Mouse (Mus musculus): ENCODE data around the gene Tceanc2. TPM values are rescaled to one million over a fixed set of nuclear protein-coding genes. Genes with fewer than 3 reads are reported as not detected.

Tceanc2 gene
- polyA plus RNA-seq, 1 experiment from 2014 or later, result 16.5 TPM

- WGBS, result 88% methylated on average over 5 of the region's 5 CpGs
- H3K9me3 ChIP-seq (ENCODE audit: control insufficient read depth, low read length), result no peaks in the 10 kb centered on the region
- no peak for ATAC-seq
- no peaks in the 10 kb centered on the region for H3K27me3 ChIP-seq (replicated peaks; ENCODE audit: control insufficient read depth, insufficient read depth, low read length)
- no peak overlapping the region for H3K4me3 ChIP-seq (ENCODE audit: low read length)
- no peak overlapping the region for H3K4me2 ChIP-seq (ENCODE audit: low read length)
- H3K4me1 ChIP-seq (ENCODE audit: control insufficient read depth, insufficient read depth, low read depth, low read length), result no peaks in the 10 kb centered on the region
- H3K36me3 ChIP-seq (ENCODE audit: control insufficient read depth, insufficient read depth, low read length), result peaks cover 4% of the 10 kb centered on the region; the same call in 1 of the 2 replicates
- H3K9ac ChIP-seq (ENCODE audit: low read depth, low read length), result no peak overlapping the region
- no peak overlapping the region for H3K27ac ChIP-seq (ENCODE audit: low read depth, low read length)
Observed at GRCm38 (mm10) chr4:107210483-107211097, 31.7 kb upstream of the Tceanc2 start.

DNA sequence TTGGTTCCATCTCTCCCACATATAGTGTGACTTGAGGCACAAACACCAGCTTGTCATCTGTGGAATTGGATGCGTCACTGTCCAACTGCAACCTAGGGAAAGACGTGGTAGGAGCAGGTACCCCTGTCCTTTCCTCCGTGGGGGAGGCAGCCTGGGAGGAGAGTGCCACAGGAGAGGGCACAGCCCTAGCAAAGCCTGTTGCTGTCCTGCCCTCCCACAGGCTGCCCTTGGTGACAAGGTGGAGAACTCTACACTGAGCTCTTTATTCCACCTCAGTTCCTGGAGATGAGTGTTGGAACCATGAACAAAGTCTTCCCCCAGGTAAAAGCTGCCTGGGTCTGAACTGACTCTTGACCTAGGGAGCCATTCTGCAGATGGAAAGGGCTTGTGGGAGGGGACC is 30.0 kb upstream of the Tceanc2 start, which contains the start of gene Ldlrad1:
Gene Ldlrad1 (plus strand): TSS at position 301 of the 400 bp plus-strand sequence.
- H3K9ac ChIP-seq (ENCODE audit: low read depth, low read length), result no peak within 1 kb of the TSS
- no peaks in the 10 kb centered on the region for H3K27me3 ChIP-seq (replicated peaks; ENCODE audit: control insufficient read depth, insufficient read depth, low read length)
- H3K9me3 ChIP-seq (ENCODE audit: control insufficient read depth, low read length), result no peaks in the 10 kb centered on the region
- no peak within 1 kb of the TSS for H3K4me2 ChIP-seq (ENCODE audit: low read length)
- no peak within 1 kb of the TSS for H3K27ac ChIP-seq (ENCODE audit: low read depth, low read length)
- no peak for ATAC-seq
- no peak within 1 kb of the TSS for H3K4me3 ChIP-seq (ENCODE audit: low read length)
- H3K36me3 ChIP-seq (ENCODE audit: control insufficient read depth, insufficient read depth, low read length), result peaks cover 7% of the 10 kb centered on the region
- WGBS, result 94% methylated on average over 3 of the region's 3 CpGs
- H3K4me1 ChIP-seq (ENCODE audit: control insufficient read depth, insufficient read depth, low read depth, low read length), result no peaks in the 10 kb centered on the region

- peaks cover 17% of the 10 kb centered on the region for H3K36me3 ChIP-seq (ENCODE audit: control insufficient read depth, insufficient read depth, low read length)
- H3K4me1 ChIP-seq (ENCODE audit: control insufficient read depth, insufficient read depth, low read depth, low read length), result no peaks in the 10 kb centered on the region
- H3K4me2 ChIP-seq (ENCODE audit: low read length), result no peak overlapping the region
- H3K27ac ChIP-seq (ENCODE audit: low read depth, low read length), result no peak overlapping the region
- no peak for ATAC-seq
- no peaks in the 10 kb centered on the region for H3K27me3 ChIP-seq (replicated peaks; ENCODE audit: control insufficient read depth, insufficient read depth, low read length)
- H3K4me3 ChIP-seq (ENCODE audit: low read length), result no peak overlapping the region
- no peak overlapping the region for H3K9ac ChIP-seq (ENCODE audit: low read depth, low read length)
- H3K9me3 ChIP-seq (ENCODE audit: control insufficient read depth, low read length), result no peaks in the 10 kb centered on the region
- 98% methylated on average over 2 of the region's 2 CpGs for WGBS
Observed at GRCm38 (mm10) chr4:107207016-107207415, 28.1 kb upstream of the Tceanc2 start.

DNA sequence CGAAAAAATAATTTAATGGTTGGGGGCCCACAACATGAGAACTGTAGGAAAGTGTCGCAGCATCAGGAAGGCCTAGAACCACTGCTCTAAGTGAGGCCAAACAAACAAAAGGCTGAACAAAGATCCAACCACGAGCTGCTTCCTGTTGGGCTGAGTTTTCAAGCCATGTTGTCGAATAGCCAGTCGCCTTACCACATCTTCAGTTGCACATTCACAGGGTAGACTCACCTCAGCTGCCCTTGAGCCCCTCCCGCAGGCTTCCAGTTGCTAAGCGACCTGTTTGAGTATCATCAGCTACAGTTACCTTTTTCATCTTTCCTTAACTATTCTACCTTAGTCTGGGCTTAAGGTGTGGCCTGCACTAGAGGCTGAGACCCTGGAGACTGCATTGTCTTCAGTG is 24.1 kb upstream of the Tceanc2 start:
- no peak overlapping the region for H3K9ac ChIP-seq (ENCODE audit: low read depth, low read length)
- no peak overlapping the region for H3K4me2 ChIP-seq (ENCODE audit: low read length)
- 90% methylated on average over 7 of the region's 7 CpGs for WGBS
- no peaks in the 10 kb centered on the region for H3K4me1 ChIP-seq (ENCODE audit: control insufficient read depth, insufficient read depth, low read depth, low read length)
- peaks cover 42% of the 10 kb centered on the region for H3K36me3 ChIP-seq (ENCODE audit: control insufficient read depth, insufficient read depth, low read length)
- no peak overlapping the region for H3K27ac ChIP-seq (ENCODE audit: low read depth, low read length)
- H3K4me3 ChIP-seq (ENCODE audit: low read length), result no peak overlapping the region
- no peaks in the 10 kb centered on the region for H3K27me3 ChIP-seq (replicated peaks; ENCODE audit: control insufficient read depth, insufficient read depth, low read length)
- ATAC-seq, result no peak
- H3K9me3 ChIP-seq (ENCODE audit: control insufficient read depth, low read length), result no peaks in the 10 kb centered on the region

- peaks cover 45% of the 10 kb centered on the region for H3K36me3 ChIP-seq (ENCODE audit: control insufficient read depth, insufficient read depth, low read length)
- H3K9ac ChIP-seq (ENCODE audit: low read depth, low read length), result no peak overlapping the region
- no peak overlapping the region for H3K27ac ChIP-seq (ENCODE audit: low read depth, low read length)
- H3K9me3 ChIP-seq (ENCODE audit: control insufficient read depth, low read length), result no peaks in the 10 kb centered on the region
- H3K27me3 ChIP-seq (replicated peaks; ENCODE audit: control insufficient read depth, insufficient read depth, low read length), result no peaks in the 10 kb centered on the region
- H3K4me1 ChIP-seq (ENCODE audit: control insufficient read depth, insufficient read depth, low read depth, low read length), result no peaks in the 10 kb centered on the region
- no peak overlapping the region for H3K4me2 ChIP-seq (ENCODE audit: low read length)
- no peak overlapping the region for H3K4me3 ChIP-seq (ENCODE audit: low read length)
- no peak for ATAC-seq
- WGBS, result 96% methylated on average over 3 of the region's 3 CpGs
Observed at GRCm38 (mm10) chr4:107201779-107202178, 22.9 kb upstream of the Tceanc2 start.

DNA sequence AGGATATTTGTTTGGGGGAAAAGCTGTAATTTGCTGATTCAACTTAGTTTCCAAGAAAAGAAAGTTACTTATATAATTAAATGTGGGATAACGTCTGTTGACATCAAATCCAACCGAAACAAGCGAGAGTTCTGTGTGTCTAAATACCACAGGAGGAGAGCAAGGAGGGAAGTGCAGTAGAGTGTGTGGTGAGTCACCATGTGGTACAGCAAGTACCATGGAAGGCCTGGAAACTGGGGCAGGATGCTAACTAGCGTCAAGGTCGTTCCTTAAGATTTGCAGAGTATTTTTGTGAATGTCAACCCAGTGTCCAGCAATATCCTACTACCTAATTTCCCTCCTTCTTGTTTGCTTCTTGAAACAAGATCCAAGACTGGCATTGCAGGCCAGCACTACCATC is 19.2 kb upstream of the Tceanc2 start:
- H3K27me3 ChIP-seq (replicated peaks; ENCODE audit: control insufficient read depth, insufficient read depth, low read length), result no peaks in the 10 kb centered on the region
- no peak overlapping the region for H3K4me3 ChIP-seq (ENCODE audit: low read length)
- H3K27ac ChIP-seq (ENCODE audit: low read depth, low read length), result no peak overlapping the region
- 96% methylated on average over 5 of the region's 5 CpGs for WGBS
- peaks cover 56% of the 10 kb centered on the region for H3K36me3 ChIP-seq (ENCODE audit: control insufficient read depth, insufficient read depth, low read length)
- H3K9me3 ChIP-seq (ENCODE audit: control insufficient read depth, low read length), result no peaks in the 10 kb centered on the region
- ATAC-seq, result no peak
- no peaks in the 10 kb centered on the region for H3K4me1 ChIP-seq (ENCODE audit: control insufficient read depth, insufficient read depth, low read depth, low read length)
- no peak overlapping the region for H3K4me2 ChIP-seq (ENCODE audit: low read length)
- H3K9ac ChIP-seq (ENCODE audit: low read depth, low read length), result no peak overlapping the region

DNA sequence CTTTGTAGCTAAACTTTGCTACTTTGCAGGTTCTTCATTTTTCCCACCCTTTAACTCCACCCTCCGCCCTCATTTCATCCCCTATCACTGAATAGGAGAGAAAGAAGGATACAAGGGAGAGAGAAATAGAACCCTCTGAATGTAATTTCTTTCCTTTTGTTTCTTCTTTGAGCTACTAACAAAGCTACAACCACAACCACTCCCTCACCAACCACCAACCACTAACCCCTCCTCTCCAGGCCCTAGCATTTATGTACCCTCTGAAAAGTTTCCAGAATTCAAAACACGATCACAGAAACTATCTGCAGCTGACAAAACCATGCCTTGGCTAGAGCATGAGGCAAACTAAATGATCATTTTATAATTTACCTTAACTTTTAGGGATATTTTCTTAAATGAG is 17.5 kb upstream of the Tceanc2 start:
- WGBS, result 98% methylated on average over 2 of the region's 2 CpGs
- H3K4me1 ChIP-seq (ENCODE audit: control insufficient read depth, insufficient read depth, low read depth, low read length), result no peaks in the 10 kb centered on the region
- no peak overlapping the region for H3K27ac ChIP-seq (ENCODE audit: low read depth, low read length)
- no peaks in the 10 kb centered on the region for H3K27me3 ChIP-seq (replicated peaks; ENCODE audit: control insufficient read depth, insufficient read depth, low read length)
- H3K4me3 ChIP-seq (ENCODE audit: low read length), result no peak overlapping the region
- no peak overlapping the region for H3K4me2 ChIP-seq (ENCODE audit: low read length)
- H3K36me3 ChIP-seq (ENCODE audit: control insufficient read depth, insufficient read depth, low read length), result peaks cover 45% of the 10 kb centered on the region
- no peaks in the 10 kb centered on the region for H3K9me3 ChIP-seq (ENCODE audit: control insufficient read depth, low read length)
- ATAC-seq, result no peak
- H3K9ac ChIP-seq (ENCODE audit: low read depth, low read length), result no peak overlapping the region

DNA sequence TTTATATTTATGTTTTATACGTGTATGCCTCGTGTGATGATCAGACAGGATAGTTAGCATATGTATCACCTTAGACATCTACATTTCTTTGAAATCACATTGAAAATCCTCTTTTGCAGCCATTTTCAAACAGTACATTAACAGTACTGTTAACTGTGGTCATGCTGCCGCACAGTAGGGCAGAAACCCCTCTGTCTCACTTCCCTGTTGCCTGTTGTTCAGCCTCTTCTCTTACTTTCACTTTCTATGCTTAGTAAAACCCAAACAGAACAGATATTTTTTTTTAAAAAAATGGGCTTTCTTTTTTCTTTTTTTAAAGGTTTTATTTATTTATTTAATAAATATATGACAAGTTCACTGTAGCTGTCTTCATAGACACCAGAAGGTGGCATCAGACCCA is 14.9 kb upstream of the Tceanc2 start:
- H3K27ac ChIP-seq (ENCODE audit: low read depth, low read length), result no peak overlapping the region
- H3K4me3 ChIP-seq (ENCODE audit: low read length), result no peak overlapping the region
- no peak overlapping the region for H3K9ac ChIP-seq (ENCODE audit: low read depth, low read length)
- 95% methylated on average over 3 of the region's 3 CpGs for WGBS
- H3K9me3 ChIP-seq (ENCODE audit: control insufficient read depth, low read length), result no peaks in the 10 kb centered on the region
- peaks cover 38% of the 10 kb centered on the region for H3K36me3 ChIP-seq (ENCODE audit: control insufficient read depth, insufficient read depth, low read length)
- H3K4me1 ChIP-seq (ENCODE audit: control insufficient read depth, insufficient read depth, low read depth, low read length), result no peaks in the 10 kb centered on the region
- ATAC-seq, result no peak
- H3K27me3 ChIP-seq (replicated peaks; ENCODE audit: control insufficient read depth, insufficient read depth, low read length), result no peaks in the 10 kb centered on the region
- H3K4me2 ChIP-seq (ENCODE audit: low read length), result no peak overlapping the region

DNA sequence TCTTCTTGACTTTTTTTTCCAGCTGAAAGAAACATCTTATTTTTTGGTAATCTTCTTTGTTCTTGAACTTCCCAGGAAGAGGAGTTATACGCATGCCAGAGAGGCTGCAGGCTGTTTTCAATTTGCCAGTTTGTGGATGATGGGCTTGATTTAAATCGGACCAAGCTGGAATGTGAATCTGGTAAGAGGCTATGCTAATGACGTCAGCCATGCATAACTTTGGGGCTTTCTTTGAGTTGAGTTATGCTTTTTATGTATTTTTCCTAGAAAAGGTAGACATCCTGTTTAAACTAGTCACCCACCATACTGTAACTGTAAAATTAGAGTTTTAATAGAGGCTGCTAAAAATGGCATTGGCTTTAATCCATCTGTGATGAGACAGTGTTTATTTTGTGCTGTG is 6.8 kb upstream of the Tceanc2 start:
- no peaks in the 10 kb centered on the region for H3K27me3 ChIP-seq (replicated peaks; ENCODE audit: control insufficient read depth, insufficient read depth, low read length)
- H3K36me3 ChIP-seq (ENCODE audit: control insufficient read depth, insufficient read depth, low read length), result peaks cover 20% of the 10 kb centered on the region
- no peak overlapping the region for H3K27ac ChIP-seq (ENCODE audit: low read depth, low read length)
- no peak for ATAC-seq
- H3K9me3 ChIP-seq (ENCODE audit: control insufficient read depth, low read length), result no peaks in the 10 kb centered on the region
- 65% methylated on average over 3 of the region's 3 CpGs for WGBS
- H3K4me1 ChIP-seq (ENCODE audit: control insufficient read depth, insufficient read depth, low read depth, low read length), result peaks cover 15% of the 10 kb centered on the region
- no peak overlapping the region for H3K9ac ChIP-seq (ENCODE audit: low read depth, low read length)
- no peak overlapping the region for H3K4me3 ChIP-seq (ENCODE audit: low read length)
- no peak overlapping the region for H3K4me2 ChIP-seq (ENCODE audit: low read length)

GRCm38 (mm10) chr4:107183203-107183602 is 4.3 kb upstream of the Tceanc2 start:
- H3K36me3 ChIP-seq (ENCODE audit: control insufficient read depth, insufficient read depth, low read length), result peaks cover 12% of the 10 kb centered on the region
- H3K9ac ChIP-seq (ENCODE audit: low read depth, low read length), result no peak overlapping the region
- H3K4me3 ChIP-seq (ENCODE audit: low read length), result no peak overlapping the region
- ATAC-seq, result no peak
- no peak overlapping the region for H3K4me2 ChIP-seq (ENCODE audit: low read length)
- H3K4me1 ChIP-seq (ENCODE audit: control insufficient read depth, insufficient read depth, low read depth, low read length), result peaks cover 25% of the 10 kb centered on the region
- 90% methylated on average over 4 of the region's 4 CpGs for WGBS
- no peaks in the 10 kb centered on the region for H3K9me3 ChIP-seq (ENCODE audit: control insufficient read depth, low read length)
- no peak overlapping the region for H3K27ac ChIP-seq (ENCODE audit: low read depth, low read length)
- no peaks in the 10 kb centered on the region for H3K27me3 ChIP-seq (replicated peaks; ENCODE audit: control insufficient read depth, insufficient read depth, low read length)
